Mouse (Mus musculus): ENCODE measurements around the gene Pgs1. TPM values are rescaled to one million over a fixed set of nuclear protein-coding genes. Genes with fewer than 3 reads are reported as not detected.

The Pgs1 gene
- polyA plus RNA-seq, 1 experiment from 2014 or later = 29.6 TPM

GRCm38 (mm10) chr11:118003718-118004117 lies 17.6 kb downstream of the Pgs1 start:
- TF ChIP-seq CTCF (IDR thresholded peaks at IDR 0.05; ENCODE audit: low read depth) = no peak
- H3K36me3 ChIP-seq (ENCODE audit: insufficient read depth, low read length) = peaks cover 44% of the 10 kb centered on the region
- peaks cover 17% of the 10 kb centered on the region; the same call in 1 of the 2 replicates for H3K4me1 ChIP-seq (replicated peaks; ENCODE audit: insufficient read depth, low read length)
- no peak overlapping the region for H3K4me3 ChIP-seq (replicated peaks; ENCODE audit: low read depth, low read length)
- H3K4me2 ChIP-seq (ENCODE audit: low read length) = no peak overlapping the region; the same call in 1 of the 2 replicates
- no peak overlapping the region for H3K9ac ChIP-seq (ENCODE audit: low read depth, low read length)
- ATAC-seq (replicated peaks; ENCODE audit: low FRiP score, low read depth) = peak; percentile 23; the same call in 1 of the 2 replicates
- peak; percentile 85 for DNase-seq (ENCODE audit: low spot score)
- H3K27ac ChIP-seq = peak overlapping the region; percentile 84
- no peaks in the 10 kb centered on the region for H3K27me3 ChIP-seq (ENCODE audit: insufficient read depth, low read length)
- no peaks in the 10 kb centered on the region for H3K9me3 ChIP-seq (replicated peaks; ENCODE audit: low read length)
- WGBS = 45% methylated on average over 5 of the region's 5 CpGs

DNA sequence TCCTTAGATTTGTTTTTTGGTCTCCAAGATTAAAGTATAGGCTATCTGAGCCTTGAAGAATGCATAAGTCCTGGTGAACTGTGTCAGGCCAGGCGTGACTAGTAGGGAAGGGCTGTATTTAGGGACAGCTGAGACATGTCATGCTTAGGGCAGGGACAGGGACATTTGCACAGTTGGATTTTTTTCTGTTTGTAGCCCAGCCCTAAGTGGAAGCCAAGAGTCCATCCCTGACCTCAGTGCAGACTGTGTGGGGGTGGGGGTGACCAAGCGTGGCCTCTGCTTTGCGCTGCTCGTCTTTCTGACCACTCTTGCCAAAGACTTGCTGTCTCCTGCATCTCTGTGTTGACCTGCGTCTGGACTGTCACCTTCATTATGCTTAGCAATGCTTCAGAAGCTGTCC lies 18.1 kb downstream of the Pgs1 start:
- no peak overlapping the region for H3K4me2 ChIP-seq (ENCODE audit: low read length)
- DNase-seq (ENCODE audit: low spot score) (peak; percentile 86), ATAC-seq (replicated peaks; ENCODE audit: low FRiP score, low read depth) (peak; percentile 56; the same call in 1 of the 2 replicates)
- 42% methylated on average over 5 of the region's 5 CpGs for whole genome bisulfite sequencing
- peaks cover 44% of the 10 kb centered on the region for H3K36me3 ChIP-seq (ENCODE audit: insufficient read depth, low read length)
- H3K27ac ChIP-seq = peak overlapping the region; percentile 84
- no peaks in the 10 kb centered on the region for H3K27me3 ChIP-seq (ENCODE audit: insufficient read depth, low read length)
- H3K9ac ChIP-seq (ENCODE audit: low read depth, low read length) = no peak overlapping the region
- peaks cover 20% of the 10 kb centered on the region for H3K4me1 ChIP-seq (replicated peaks; ENCODE audit: insufficient read depth, low read length)
- no peak overlapping the region for H3K4me3 ChIP-seq (replicated peaks; ENCODE audit: low read depth, low read length)
- TF ChIP-seq CTCF (IDR thresholded peaks at IDR 0.05; ENCODE audit: low read depth) = no peak
- H3K9me3 ChIP-seq (replicated peaks; ENCODE audit: low read length) = no peaks in the 10 kb centered on the region

GRCm38 (mm10) chr11:118007460-118008143 lies 21.5 kb downstream of the Pgs1 start:
- Histone ChIP-seq H3K4me1 (replicated peaks; ENCODE audit: insufficient read depth, low read length) (peaks cover 34% of the 10 kb centered on the region), H3K36me3 (ENCODE audit: insufficient read depth, low read length) (peaks cover 23% of the 10 kb centered on the region)
- no peak for TF ChIP-seq CTCF (IDR thresholded peaks at IDR 0.05; ENCODE audit: low read depth)

DNA sequence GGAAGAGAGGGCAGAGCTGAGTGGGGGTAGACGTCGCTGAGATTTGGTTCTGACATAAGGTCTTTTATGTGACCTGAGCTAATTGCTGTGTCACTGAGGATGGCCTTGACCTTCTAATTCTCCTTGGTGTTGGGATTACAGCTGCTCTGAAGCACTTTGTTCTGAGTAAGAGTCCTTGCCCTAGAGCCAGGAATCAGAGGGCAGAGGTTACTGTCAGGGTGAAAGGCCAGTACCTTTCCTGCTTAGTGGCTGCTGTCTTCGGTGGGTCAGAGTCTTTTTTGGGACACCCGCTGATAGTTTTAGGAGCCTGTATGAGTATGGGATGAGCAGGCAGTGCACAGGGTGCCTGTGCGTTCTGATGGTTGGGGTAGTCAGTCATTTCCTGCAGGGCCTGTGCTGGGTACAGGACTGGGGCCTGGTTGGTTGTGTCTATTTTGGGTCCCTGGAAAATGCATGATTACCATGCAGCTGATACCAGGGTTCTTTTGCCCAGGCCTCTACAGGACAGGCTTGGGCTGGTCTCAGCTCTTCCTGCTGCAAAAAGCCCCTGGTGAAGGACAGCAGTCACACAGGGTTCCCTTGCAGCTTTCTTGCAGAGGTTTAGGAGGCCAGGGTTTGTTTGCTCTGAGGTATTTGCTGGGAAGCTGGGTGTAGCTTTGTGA lies 22.2 kb downstream of the Pgs1 start:
- H3K9ac ChIP-seq (ENCODE audit: low read depth, low read length) = no peak overlapping the region
- no peak for TF ChIP-seq CTCF (IDR thresholded peaks at IDR 0.05; ENCODE audit: low read depth)

More at GRCm38 (mm10) chr11:118007460-118008143, 21.5 kb downstream of the Pgs1 start:
- H3K27me3 ChIP-seq (ENCODE audit: insufficient read depth, low read length) = no peaks in the 10 kb centered on the region
- H3K4me2 ChIP-seq (ENCODE audit: low read length) = no peak overlapping the region
- H3K9me3 ChIP-seq (replicated peaks; ENCODE audit: low read length) = no peaks in the 10 kb centered on the region
- 69% methylated on average over 8 of the region's 8 CpGs for WGBS
- ATAC-seq (replicated peaks; ENCODE audit: low FRiP score, low read depth) = peak; percentile 23
- H3K9ac ChIP-seq (ENCODE audit: low read depth, low read length) = no peak overlapping the region
- no peak overlapping the region for H3K27ac ChIP-seq
- H3K4me3 ChIP-seq (replicated peaks; ENCODE audit: low read depth, low read length) = no peak overlapping the region
- DNase-seq (ENCODE audit: low spot score) = no peak

GRCm38 (mm10) chr11:118008843-118009242 lies 22.8 kb downstream of the Pgs1 start:
- no peak for DNase-seq (ENCODE audit: low spot score)
- WGBS = 67% methylated on average over 8 of the region's 8 CpGs
- Histone ChIP-seq H3K27ac (no peak overlapping the region), H3K9me3 (replicated peaks; ENCODE audit: low read length) (no peaks in the 10 kb centered on the region), H3K9ac (ENCODE audit: low read depth, low read length) (no peak overlapping the region), H3K27me3 (ENCODE audit: insufficient read depth, low read length) (no peaks in the 10 kb centered on the region), H3K36me3 (ENCODE audit: insufficient read depth, low read length) (peaks cover 15% of the 10 kb centered on the region), H3K4me3 (replicated peaks; ENCODE audit: low read depth, low read length) (no peak overlapping the region), H3K4me1 (replicated peaks; ENCODE audit: insufficient read depth, low read length) (peaks cover 31% of the 10 kb centered on the region), H3K4me2 (ENCODE audit: low read length) (no peak overlapping the region)
- ATAC-seq (replicated peaks; ENCODE audit: low FRiP score, low read depth) = no peak
- TF ChIP-seq CTCF (IDR thresholded peaks at IDR 0.05; ENCODE audit: low read depth) = no peak

More for the DNA sequence above, 22.2 kb downstream of the Pgs1 start:
- H3K4me3 ChIP-seq (replicated peaks; ENCODE audit: low read depth, low read length) = no peak overlapping the region
- DNase-seq (ENCODE audit: low spot score) (no peak), ATAC-seq (replicated peaks; ENCODE audit: low FRiP score, low read depth) (no peak)
- H3K27me3 ChIP-seq (ENCODE audit: insufficient read depth, low read length) = no peaks in the 10 kb centered on the region
- H3K9me3 ChIP-seq (replicated peaks; ENCODE audit: low read length) = no peaks in the 10 kb centered on the region
- WGBS = 64% methylated on average over 5 of the region's 5 CpGs
- H3K36me3 ChIP-seq (ENCODE audit: insufficient read depth, low read length) = peaks cover 19% of the 10 kb centered on the region
- H3K4me2 ChIP-seq (ENCODE audit: low read length) = no peak overlapping the region
- no peak overlapping the region for H3K27ac ChIP-seq
- peaks cover 34% of the 10 kb centered on the region for H3K4me1 ChIP-seq (replicated peaks; ENCODE audit: insufficient read depth, low read length)

GRCm38 (mm10) chr11:118009865-118010571 lies 23.9 kb downstream of the Pgs1 start:
- Histone ChIP-seq H3K27ac (peak overlapping the region; percentile 60; the same call in 1 of the 2 replicates), H3K4me1 (replicated peaks; ENCODE audit: insufficient read depth, low read length) (peaks cover 24% of the 10 kb centered on the region), H3K4me2 (ENCODE audit: low read length) (no peak overlapping the region), H3K4me3 (replicated peaks; ENCODE audit: low read depth, low read length) (no peak overlapping the region), H3K9ac (ENCODE audit: low read depth, low read length) (peak overlapping the region; percentile 40; the same call in 1 of the 2 replicates), H3K27me3 (ENCODE audit: insufficient read depth, low read length) (no peaks in the 10 kb centered on the region), H3K36me3 (ENCODE audit: insufficient read depth, low read length) (peaks cover 18% of the 10 kb centered on the region), H3K9me3 (replicated peaks; ENCODE audit: low read length) (no peaks in the 10 kb centered on the region)
- TF ChIP-seq CTCF (IDR thresholded peaks at IDR 0.05; ENCODE audit: low read depth) = no peak
- WGBS = 45% methylated on average over 4 of the region's 4 CpGs
- DNase-seq (ENCODE audit: low spot score) (no peak), ATAC-seq (replicated peaks; ENCODE audit: low FRiP score, low read depth) (0 out of 2 replicates have a peak, but pooled peaks have one; percentile 19)

Data from kidney, postnatal 0 days (tissue).